In the genomic region with DNA sequence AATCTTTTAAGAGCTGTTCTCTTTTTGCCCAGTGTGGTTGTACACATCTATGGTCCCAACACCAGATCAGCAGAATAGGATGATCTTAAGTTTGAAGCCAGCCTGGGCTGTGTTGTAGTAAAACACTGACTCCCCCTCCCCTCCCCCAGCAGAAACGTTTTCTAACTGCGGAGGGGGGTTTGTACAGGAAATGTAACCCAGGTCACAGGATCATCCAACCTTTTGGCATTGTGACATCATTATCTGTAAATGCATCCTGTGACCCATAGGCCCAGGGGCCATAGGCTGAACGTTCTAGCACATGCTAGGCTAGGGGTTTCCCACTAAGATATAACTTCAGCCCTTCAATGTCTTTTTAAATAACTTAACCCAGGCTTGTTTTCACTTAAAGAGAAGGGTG, we compare ENCODE assay signal across 8 mouse cellular contexts. TPM values are rescaled to one million over a fixed set of nuclear protein-coding genes. Genes with fewer than 3 reads are reported as not detected.
DNase-seq lines count a peak whose midpoint lies in the region; ATAC-seq and TF ChIP-seq lines count a peak whose summit lies in the region.
"Had no signal": no experiment of that assay in that cellular context is flagged by ENCODE, and none has a peak within 500 bp of the region (broad histone marks: within the 10 kb centered on the region; RNA-seq: fewer than 3 reads in every experiment).

TSS of gene AA467197 (plus strand) at position 301 of the 400 bp plus-strand sequence.

- no peak for ATAC-seq in forebrain, postnatal 0 days
- ATAC-seq in liver, embryonic 13.5 days (ENCODE audit: low read depth): no peak
- ATAC-seq in stomach, embryonic 16.5 days (ENCODE audit: insufficient read depth, low FRiP score): no peak

- H3K4me3 ChIP-seq in testis, adult 2 months (ENCODE audit: control insufficient read depth, low read depth, low read length): peak within 1 kb of the TSS; percentile 93
- peak within 1 kb of the TSS; percentile 32 for H3K4me3 ChIP-seq in forebrain, postnatal 0 days (ENCODE audit: low read depth, low read length)
- peak within 1 kb of the TSS; percentile 46 for H3K4me3 ChIP-seq in liver, embryonic 13.5 days (replicated peaks)
- H3K4me3 ChIP-seq in stomach, embryonic 16.5 days (replicated peaks; ENCODE audit: low read length): peak within 1 kb of the TSS; percentile 44

- no peaks in the 10 kb centered on the region; the same call in 1 of the 2 replicates for H3K4me1 ChIP-seq in testis, adult 2 months (ENCODE audit: control insufficient read depth, insufficient read depth, low read length)
- no peaks in the 10 kb centered on the region for H3K4me1 ChIP-seq in forebrain, postnatal 0 days (ENCODE audit: insufficient read depth)
- peaks cover 11% of the 10 kb centered on the region for H3K4me1 ChIP-seq in liver, embryonic 13.5 days (replicated peaks)
- H3K4me1 ChIP-seq in stomach, embryonic 16.5 days (ENCODE audit: control insufficient read depth, insufficient read depth, low read length): peaks cover 5% of the 10 kb centered on the region; the same call in 1 of the 2 replicates

- peak within 1 kb of the TSS; percentile 68 for H3K4me2 ChIP-seq in forebrain, postnatal 0 days (ENCODE audit: low read depth)
- peak within 1 kb of the TSS; percentile 67 for H3K4me2 ChIP-seq in liver, embryonic 13.5 days
- peak within 1 kb of the TSS; percentile 55 for H3K4me2 ChIP-seq in stomach, embryonic 16.5 days (ENCODE audit: low read depth, low read length)

- H3K9me3 ChIP-seq in forebrain, postnatal 0 days (ENCODE audit: low read length): no peaks in the 10 kb centered on the region
- H3K9me3 ChIP-seq in liver, embryonic 13.5 days (replicated peaks): no peaks in the 10 kb centered on the region
- H3K9me3 ChIP-seq in stomach, embryonic 16.5 days (replicated peaks; ENCODE audit: control insufficient read depth, low read length): no peaks in the 10 kb centered on the region

- 68% methylated on average over 3 of the region's 3 CpGs for WGBS in forebrain, postnatal 0 days
- WGBS in liver, embryonic 13.5 days (ENCODE audit: insufficient replicate concordance): 42% methylated on average over 3 of the region's 3 CpGs
- 46% methylated on average over 3 of the region's 3 CpGs for WGBS in stomach, embryonic 16.5 days

- TF ChIP-seq POLR2A in testis, adult 2 months (IDR thresholded peaks at IDR 0.05; ENCODE audit: control insufficient read depth, low read depth, low read length): no peak

- TF ChIP-seq CTCF in testis, adult 2 months (IDR thresholded peaks at IDR 0.05; ENCODE audit: control insufficient read depth, insufficient read depth, insufficient replicate concordance, low read depth, low read length): no peak
- no peak for TF ChIP-seq CTCF in forebrain, postnatal 0 days (IDR thresholded peaks at IDR 0.05; ENCODE audit: low read depth)

- peaks cover 2% of the 10 kb centered on the region; the same call in 1 of the 2 replicates for H3K36me3 ChIP-seq in testis, adult 2 months (ENCODE audit: control insufficient read depth, insufficient read depth, low read length)
- peaks cover 18% of the 10 kb centered on the region for H3K36me3 ChIP-seq in forebrain, postnatal 0 days (ENCODE audit: insufficient read depth)
- peaks cover 16% of the 10 kb centered on the region for H3K36me3 ChIP-seq in liver, embryonic 13.5 days
- no peaks in the 10 kb centered on the region for H3K36me3 ChIP-seq in stomach, embryonic 16.5 days (ENCODE audit: control insufficient read depth, insufficient read depth, low read length)

- H3K9ac ChIP-seq in forebrain, postnatal 0 days: no peak within 1 kb of the TSS; the same call in 1 of the 2 replicates
- 0 out of 2 replicates have a peak within 1 kb of the TSS, but pooled peaks have one; percentile 33 for H3K9ac ChIP-seq in liver, embryonic 13.5 days
- H3K9ac ChIP-seq in stomach, embryonic 16.5 days (ENCODE audit: low read length): peak within 1 kb of the TSS; percentile 48; the same call in 1 of the 2 replicates

- DNase-seq in testis, postnatal 10 days (ENCODE audit: low spot score): no peak
- no peak for DNase-seq in forebrain, postnatal 0 days
- DNase-seq in liver, embryonic 13.5 days: no peak
- DNase-seq in spleen, postnatal 36 days (ENCODE audit: low spot score in 2 of 2): no peak
- DNase-seq in urinary bladder, postnatal 14 days (ENCODE audit: low spot score): no peak
- DNase-seq: adrenal gland, adult 8-10 months had no signal

- no peaks in the 10 kb centered on the region for H3K27me3 ChIP-seq in testis, adult 2 months (ENCODE audit: control insufficient read depth, insufficient read depth, low read length)
- H3K27me3 ChIP-seq in forebrain, postnatal 0 days (ENCODE audit: insufficient read depth, low read length): no peaks in the 10 kb centered on the region
- H3K27me3 ChIP-seq in liver, embryonic 13.5 days: peaks cover 22% of the 10 kb centered on the region
- no peaks in the 10 kb centered on the region for H3K27me3 ChIP-seq in stomach, embryonic 16.5 days (ENCODE audit: control insufficient read depth, insufficient read depth, low read length)

- peak within 1 kb of the TSS; percentile 94 for H3K27ac ChIP-seq in testis, adult 2 months (ENCODE audit: control insufficient read depth, insufficient read depth, low read depth, low read length)
- no peak within 1 kb of the TSS for H3K27ac ChIP-seq in forebrain, postnatal 0 days (ENCODE audit: low read depth, low read length)
- no peak within 1 kb of the TSS for H3K27ac ChIP-seq in liver, embryonic 13.5 days
- H3K27ac ChIP-seq in stomach, embryonic 16.5 days (ENCODE audit: low read length): no peak within 1 kb of the TSS

RNA-seq across cellular contexts. Expression of gene AA467197, which starts in this region (rescaled TPM):
- 137 and 157 TPM in 2 replicates for polyA plus RNA-seq in testis, adult 2 months (2012; rRNA removed)
- 0.46 and 1.4 TPM in 2 replicates for total RNA-seq in forebrain, postnatal 0 days (2014; rRNA removed)
- polyA plus RNA-seq in forebrain, postnatal 0 days (2015; fragmentation: Nextera tagmentation; extraction: Ambion mirVana): 0.59 TPM in 1 of 2 replicates, not detected in the other
- polyA plus RNA-seq in liver, embryonic 13.5 days (2015; fragmentation: Nextera tagmentation; extraction: Ambion mirVana): 0.27 and 0.50 TPM in 2 replicates
- 34.1 and 50.8 TPM in 2 replicates for polyA plus RNA-seq in stomach, embryonic 16.5 days (2015; fragmentation: Nextera tagmentation; extraction: Ambion mirVana)

Comparison
In these comparisons a context has a peak if more than half of its experiments do, and no peak if none do; other contexts are left out.
1. RNA of gene AA467197 (polyA plus RNA-seq): 137 to 157 TPM in testis, adult 2 months and 34.1 to 50.8 TPM in stomach, embryonic 16.5 days; 0.27 to 0.50 TPM in liver, embryonic 13.5 days and 0.59 TPM in forebrain, postnatal 0 days; every median in the first group is over 10 times any median in the second.
2. H3K4me3 ChIP-seq: peak in every context shown above with its lines; median percentile 93 in testis, adult 2 months; 46 in liver, embryonic 13.5 days; 44 in stomach, embryonic 16.5 days; 32 in forebrain, postnatal 0 days.
3. Peak in every context shown above with its lines, with median percentiles within 50 percentile points of each other: H3K4me2 ChIP-seq.